Mouse (Mus musculus) forebrain, postnatal 0 days (tissue): ENCODE measurements at regions not wholly inside any gene's neighbourhood (a gene's known extent, or its start where the extent isn't known, plus 50 kb on each side); places are given as distances from the start of the nearest gene placed in this dataset. TPM values are rescaled to one million over a fixed set of nuclear protein-coding genes. Genes with fewer than 3 reads are reported as not detected.

Experiments used
- ATAC-seq: fragments of 200-750 bp; cut with Nextera tagmentation; 2 replicates; pipeline ENCODE4 v1.8.0; 2017; ENCODE audit warnings: mild to moderate bottlenecking, moderate library complexity
- DNase-seq: peaks from one replicate; pipeline ENCODE4 v3.0.0-alpha.2; 2015
- H3K27ac ChIP-seq: fragments of 300-500 bp; sonication (generic); 2 replicates; pipeline ENCODE4 v1.5.1; 2014; ENCODE audit warnings: low read depth, mild to moderate bottlenecking, antibody characterized with exemption, low read length, moderate library complexity, mixed read lengths
- H3K27me3 ChIP-seq: fragments of 300-500 bp; sonication (generic); 2 replicates; pipeline ENCODE4 v1.6.1; 2014; ENCODE audit warnings: mild to moderate bottlenecking, low read length, mixed read lengths; ENCODE audit not compliant: insufficient read depth
- H3K36me3 ChIP-seq: fragments of 300-500 bp; sonication (generic); 2 replicates; pipeline ENCODE4 v1.6.1; 2014; ENCODE audit warnings: mild to moderate bottlenecking, moderate library complexity; ENCODE audit not compliant: insufficient read depth
- H3K4me1 ChIP-seq: fragments of 300-500 bp; sonication (generic); 2 replicates; pipeline ENCODE4 v1.6.1; 2014; ENCODE audit warnings: antibody characterized with exemption; ENCODE audit not compliant: insufficient read depth
- H3K4me2 ChIP-seq: fragments of 300-500 bp; sonication (generic); 2 replicates; pipeline ENCODE4 v1.6.1; 2014; ENCODE audit warnings: low read depth, mild to moderate bottlenecking, moderate library complexity
- H3K4me3 ChIP-seq: fragments of 300-500 bp; sonication (generic); 2 replicates; pipeline ENCODE4 v1.5.1; 2014; ENCODE audit warnings: low read depth, low read length, mixed read lengths
- H3K9ac ChIP-seq: fragments of 300-500 bp; sonication (generic); 2 replicates; pipeline ENCODE4 v1.6.1; 2014; ENCODE audit warnings: mild to moderate bottlenecking
- H3K9me3 ChIP-seq: fragments of 300-500 bp; sonication (generic); 2 replicates; pipeline ENCODE4 v1.6.1; 2016; ENCODE audit warnings: low read length
- CTCF ChIP-seq: sonication (generic); IDR thresholded peaks from 2 replicates; pipeline ENCODE4 v1.5.1; 2016; ENCODE audit warnings: antibody characterized with exemption, control low read depth, low read depth
- WGBS: fragments of 180-500 bp; shearing (Covaris S2); extraction: QIAGEN DNeasy Blood & Tissue Kit; methylation state at CpG from one replicate; pipeline ENCODE4 v1.1.7; 2014; 5-methylcytosine and 5-hydroxymethylcytosine counted together
- microRNA counts: library from miRNA; unstranded; fragments of <30 nt; microRNA quantifications from one replicate; lab custom pipeline; 2015
- microRNA-seq, 2 experiments: library from miRNA; unstranded; fragments of <30 nt; microRNA quantifications; one replicate each; pipeline ENCODE4; 2016

DNA sequence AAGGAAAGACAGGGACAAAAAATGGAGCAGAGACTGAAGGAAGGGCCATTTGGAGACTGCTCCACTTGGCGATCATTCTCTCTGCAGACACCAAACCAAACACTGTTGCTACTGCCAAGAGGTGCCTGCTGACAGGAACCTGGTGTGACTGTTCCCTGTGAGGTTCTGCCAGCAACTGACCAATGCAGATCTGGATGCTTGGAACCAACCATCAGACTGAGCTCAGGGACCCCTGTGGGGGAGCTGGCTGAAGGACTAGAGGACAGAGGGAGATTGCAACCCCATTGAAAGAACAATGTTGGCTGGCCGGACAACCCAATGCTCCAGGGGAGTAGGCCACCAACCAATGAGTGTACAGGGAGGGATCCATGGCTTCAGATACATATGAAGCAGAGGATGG, 139.2 kb upstream of the Cep126 start:
- Histone ChIP-seq H3K27me3 (no peaks in the 10 kb centered on the region), H3K9ac (no peak overlapping the region), H3K9me3 (no peaks in the 10 kb centered on the region), H3K4me2 (no peak overlapping the region), H3K36me3 (no peaks in the 10 kb centered on the region), H3K4me3 (no peak overlapping the region), H3K27ac (no peak overlapping the region), H3K4me1 (no peaks in the 10 kb centered on the region)
- DNase-seq, result no peak
- no peak for ATAC-seq
- 93% methylated on average over 2 of the region's 2 CpGs for WGBS
- TF ChIP-seq CTCF, result no peak

GRCm38 (mm10) chr9:8249542-8249941, 115.4 kb upstream of the Cep126 start:
- no peak for TF ChIP-seq CTCF
- H3K27ac ChIP-seq, result no peak overlapping the region
- H3K36me3 ChIP-seq, result no peaks in the 10 kb centered on the region
- H3K27me3 ChIP-seq, result no peaks in the 10 kb centered on the region
- H3K9ac ChIP-seq, result no peak overlapping the region
- WGBS, result 83% methylated on average over 3 of the region's 3 CpGs
- DNase-seq (no peak), ATAC-seq (no peak)
- no peak overlapping the region for H3K4me2 ChIP-seq
- no peak overlapping the region for H3K4me3 ChIP-seq
- no peaks in the 10 kb centered on the region for H3K9me3 ChIP-seq
- H3K4me1 ChIP-seq, result no peaks in the 10 kb centered on the region

DNA sequence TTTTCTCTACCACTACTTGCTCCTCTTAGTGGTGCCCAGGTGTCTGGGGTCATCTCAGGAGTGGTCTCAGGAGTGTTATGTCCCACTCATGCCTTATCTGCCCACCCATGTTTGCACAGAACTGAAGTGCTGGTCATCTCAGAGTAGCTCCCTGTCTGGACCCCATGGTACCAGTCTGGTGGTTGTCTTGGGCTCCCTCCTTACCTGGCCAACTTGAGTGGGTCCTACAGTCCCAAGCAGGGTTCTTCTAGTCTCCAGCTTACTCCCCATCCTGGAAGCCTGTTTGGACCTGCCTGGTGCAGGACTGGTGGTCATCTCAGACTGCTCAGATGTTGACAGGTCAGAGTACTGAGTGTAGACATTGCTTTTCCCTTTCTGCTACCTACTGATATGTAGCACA, 94.0 kb upstream of the Cep126 start:
- Histone ChIP-seq H3K4me2 (no peak overlapping the region), H3K9me3 (no peaks in the 10 kb centered on the region), H3K27ac (no peak overlapping the region), H3K4me3 (no peak overlapping the region), H3K36me3 (no peaks in the 10 kb centered on the region), H3K27me3 (no peaks in the 10 kb centered on the region), H3K4me1 (no peaks in the 10 kb centered on the region), H3K9ac (no peak overlapping the region)
- TF ChIP-seq CTCF, result no peak
- ATAC-seq (no peak), DNase-seq (no peak)

DNA sequence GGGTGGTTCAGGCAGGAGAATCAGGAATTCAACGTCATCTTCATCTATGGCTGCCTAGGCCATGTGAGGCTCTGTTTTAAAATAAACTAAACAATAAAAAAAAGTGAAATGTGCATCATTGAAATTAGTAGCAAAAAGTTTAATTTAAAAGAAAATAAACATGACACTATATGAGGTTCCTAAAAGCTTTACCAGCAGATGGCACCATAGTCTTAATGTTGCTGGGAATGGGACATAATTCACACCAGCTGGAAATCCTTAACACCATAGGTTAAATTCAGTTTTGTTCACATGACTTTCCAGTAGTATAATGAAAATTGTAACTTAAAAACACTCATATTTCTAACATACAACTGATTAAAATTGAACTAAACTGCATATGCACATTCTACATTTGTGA, 92.3 kb upstream of the Cep126 start:
- Histone ChIP-seq H3K9me3 (no peaks in the 10 kb centered on the region), H3K9ac (no peak overlapping the region), H3K27me3 (no peaks in the 10 kb centered on the region), H3K4me2 (no peak overlapping the region), H3K36me3 (no peaks in the 10 kb centered on the region), H3K27ac (no peak overlapping the region), H3K4me3 (no peak overlapping the region), H3K4me1 (no peaks in the 10 kb centered on the region)
- peak; percentile 72 for TF ChIP-seq CTCF
- DNase-seq (peak; percentile 64), ATAC-seq (peak; percentile 77)
- WGBS, result 41% methylated on average over 1 of the region's 1 CpGs

DNA sequence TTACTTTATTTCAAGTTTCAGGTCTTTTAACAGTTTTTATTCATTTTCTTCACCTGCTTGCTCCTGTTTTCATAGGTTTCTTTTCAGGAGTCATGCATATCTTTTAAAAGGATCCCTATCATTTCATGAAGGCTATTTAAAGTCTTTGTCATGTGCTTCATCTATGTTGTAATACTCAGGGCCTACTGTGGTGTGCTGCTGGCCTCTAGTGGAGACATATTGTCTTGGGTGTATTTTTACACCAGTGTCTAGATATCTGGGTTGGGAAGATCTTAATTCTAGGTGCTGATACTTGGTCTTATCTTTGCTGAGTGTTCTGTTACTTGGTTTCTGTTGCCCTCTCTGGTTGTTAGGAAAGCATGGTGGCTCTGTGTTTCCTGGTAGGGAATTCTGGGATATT, 74.8 kb upstream of the Cep126 start:
- peak; percentile 66 for DNase-seq
- H3K9ac ChIP-seq, result no peak overlapping the region
- H3K4me2 ChIP-seq, result no peak overlapping the region
- no peaks in the 10 kb centered on the region for H3K27me3 ChIP-seq
- no peaks in the 10 kb centered on the region for H3K36me3 ChIP-seq
- H3K9me3 ChIP-seq, result no peaks in the 10 kb centered on the region
- no peak overlapping the region for H3K27ac ChIP-seq
- ATAC-seq, result peak; percentile 87
- peak; percentile 78 for TF ChIP-seq CTCF
- H3K4me3 ChIP-seq, result no peak overlapping the region
- H3K4me1 ChIP-seq, result no peaks in the 10 kb centered on the region

GRCm38 (mm10) chr9:8185433-8185832, 51.3 kb upstream of the Cep126 start:
- Histone ChIP-seq H3K27ac (no peak overlapping the region), H3K9me3 (no peaks in the 10 kb centered on the region), H3K4me3 (no peak overlapping the region), H3K4me2 (no peak overlapping the region), H3K36me3 (no peaks in the 10 kb centered on the region), H3K27me3 (no peaks in the 10 kb centered on the region), H3K9ac (no peak overlapping the region), H3K4me1 (no peaks in the 10 kb centered on the region)
- ATAC-seq (no peak), DNase-seq (no peak)
- 76% methylated on average over 1 of the region's 1 CpGs for WGBS
- no peak for TF ChIP-seq CTCF

MicroRNAs encoded in the stretch of these regions (microRNA counts, 519-probe panel; counts per million panel counts)
- not detected for microRNA mmu-miR-1899 (lab: Ali Mortazavi, UCI)

Small RNA genes lying in the stretch of these regions (microRNA-seq; reads per million reads assigned to microRNA genes)
- 0 reads per million in 2 experiments for gene Mir1899
